Mouse (Mus musculus) stomach, embryonic 16.5 days (tissue): ENCODE measurements at regions not wholly inside any gene's neighbourhood (a gene's known extent, or its start where the extent isn't known, plus 50 kb on each side); places are given as distances from the start of the nearest gene placed in this dataset.

ENCODE experiments used
- ATAC-seq: fragments of 200-750 bp; cut with Nextera tagmentation; 2 replicates; pipeline ENCODE4 v1.8.0; 2017; ENCODE audit warnings: moderate number of reproducible peaks, moderate TSS enrichment; ENCODE audit not compliant: insufficient read depth, low FRiP score
- H3K27ac ChIP-seq: fragments of 300-500 bp; sonication (generic); 2 replicates; pipeline ENCODE4 v1.5.1; 2014; ENCODE audit warnings: low read length
- H3K27me3 ChIP-seq: fragments of 300-500 bp; sonication (generic); 2 replicates; pipeline ENCODE4 v1.6.1; 2014; ENCODE audit warnings: low read length, control low read depth, mixed read lengths; ENCODE audit not compliant: control insufficient read depth, insufficient read depth
- H3K36me3 ChIP-seq: fragments of 300-500 bp; sonication (generic); 2 replicates; pipeline ENCODE4 v1.6.1; 2014; ENCODE audit warnings: low read length; ENCODE audit not compliant: control insufficient read depth, insufficient read depth
- H3K4me1 ChIP-seq: fragments of 300-500 bp; sonication (generic); 2 replicates; pipeline ENCODE4 v1.6.1; 2014; ENCODE audit warnings: low read length, control low read depth, mixed read lengths; ENCODE audit not compliant: control insufficient read depth, insufficient read depth
- H3K4me2 ChIP-seq: fragments of 300-500 bp; sonication (generic); 2 replicates; pipeline ENCODE4 v1.6.1; 2014; ENCODE audit warnings: low read depth, low read length, mixed read lengths
- H3K4me3 ChIP-seq: fragments of 300-500 bp; sonication (generic); replicated peaks from 2 replicates; pipeline ENCODE4 v1.5.1; 2014; ENCODE audit warnings: mild to moderate bottlenecking, low read length
- H3K9ac ChIP-seq: fragments of 300-500 bp; sonication (generic); 2 replicates; pipeline ENCODE4 v1.6.1; 2014; ENCODE audit warnings: low read length
- H3K9me3 ChIP-seq: fragments of 300-500 bp; sonication (generic); replicated peaks from 2 replicates; pipeline ENCODE4 v1.6.1; 2016; ENCODE audit warnings: low read length, control low read depth; ENCODE audit not compliant: control insufficient read depth
- WGBS: fragments of 180-500 bp; shearing (Covaris S2); extraction: QIAGEN DNeasy Blood & Tissue Kit; methylation state at CpG from one replicate; pipeline ENCODE4 v1.1.7; 2014; 5-methylcytosine and 5-hydroxymethylcytosine counted together

DNA sequence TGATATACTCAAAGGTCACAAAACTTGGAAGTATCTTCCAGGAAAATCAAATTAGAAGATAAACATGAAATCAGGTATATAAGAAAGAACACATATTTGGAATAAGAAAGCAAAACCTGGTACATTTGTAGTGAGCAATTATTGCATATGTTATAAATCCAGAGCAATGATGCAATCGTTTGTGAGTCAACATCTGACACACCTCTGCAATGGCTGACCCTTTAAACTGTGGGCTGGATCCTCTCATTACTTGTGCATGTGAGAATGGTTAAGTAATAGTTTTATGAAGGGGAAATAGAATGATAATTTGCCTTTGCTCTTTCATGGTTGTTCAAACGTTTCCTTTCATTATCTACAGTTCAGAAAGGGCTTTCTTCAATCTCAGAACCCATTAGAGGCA lies 165.0 kb upstream of the Klf7 start:
- H3K36me3 ChIP-seq, result no peaks in the 10 kb centered on the region
- H3K4me2 ChIP-seq, result no peak overlapping the region
- no peak overlapping the region for H3K4me3 ChIP-seq
- H3K9ac ChIP-seq, result no peak overlapping the region
- no peaks in the 10 kb centered on the region for H3K27me3 ChIP-seq
- H3K9me3 ChIP-seq, result no peaks in the 10 kb centered on the region
- 66% methylated on average over 2 of the region's 2 CpGs for WGBS
- ATAC-seq, result no peak
- 0 out of 2 replicates have a peak, but pooled peaks cover 2% of the 10 kb centered on the region for H3K4me1 ChIP-seq
- H3K27ac ChIP-seq, result no peak overlapping the region

- 81% methylated on average over 8 of the region's 8 CpGs for WGBS
- Histone ChIP-seq H3K4me1 (no peaks in the 10 kb centered on the region), H3K27me3 (no peaks in the 10 kb centered on the region), H3K4me2 (no peak overlapping the region), H3K9ac (no peak overlapping the region), H3K4me3 (no peak overlapping the region), H3K9me3 (no peaks in the 10 kb centered on the region), H3K36me3 (no peaks in the 10 kb centered on the region), H3K27ac (no peak overlapping the region)
- ATAC-seq, result no peak
Observed at GRCm38 (mm10) chr1:64284656-64285055, 162.6 kb upstream of the Klf7 start.

DNA sequence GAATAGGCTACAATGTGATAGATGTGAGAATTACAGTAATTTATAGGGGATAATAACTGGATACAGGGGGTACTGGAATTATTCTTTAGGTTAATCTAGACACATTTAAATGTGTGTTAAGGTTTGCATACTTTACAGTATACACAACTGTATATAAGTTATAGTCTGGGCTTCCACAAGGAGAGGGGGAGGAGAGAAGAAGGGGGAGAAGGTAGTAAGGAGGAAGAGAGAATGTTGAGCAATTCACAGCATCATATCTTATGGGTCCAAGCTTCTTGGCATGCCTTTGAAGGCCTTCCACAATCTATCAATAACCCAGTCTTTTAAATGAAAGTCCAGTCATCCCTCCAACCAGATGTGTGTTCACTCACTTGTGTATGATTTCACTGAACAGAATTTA lies 153.8 kb upstream of the Klf7 start:
- H3K4me1 ChIP-seq, result no peaks in the 10 kb centered on the region
- H3K4me2 ChIP-seq, result no peak overlapping the region
- no peak for ATAC-seq
- H3K27me3 ChIP-seq, result no peaks in the 10 kb centered on the region
- H3K4me3 ChIP-seq, result no peak overlapping the region
- no peak overlapping the region for H3K27ac ChIP-seq
- no peaks in the 10 kb centered on the region for H3K9me3 ChIP-seq
- no peaks in the 10 kb centered on the region for H3K36me3 ChIP-seq
- H3K9ac ChIP-seq, result no peak overlapping the region

- ATAC-seq, result no peak
- Histone ChIP-seq H3K9me3 (no peaks in the 10 kb centered on the region), H3K27me3 (no peaks in the 10 kb centered on the region), H3K9ac (no peak overlapping the region), H3K4me3 (no peak overlapping the region), H3K36me3 (no peaks in the 10 kb centered on the region), H3K27ac (no peak overlapping the region), H3K4me2 (no peak overlapping the region), H3K4me1 (no peaks in the 10 kb centered on the region)
- WGBS, result 65% methylated on average over 3 of the region's 3 CpGs
Observed at GRCm38 (mm10) chr1:64275086-64275802, 153.2 kb upstream of the Klf7 start.

DNA sequence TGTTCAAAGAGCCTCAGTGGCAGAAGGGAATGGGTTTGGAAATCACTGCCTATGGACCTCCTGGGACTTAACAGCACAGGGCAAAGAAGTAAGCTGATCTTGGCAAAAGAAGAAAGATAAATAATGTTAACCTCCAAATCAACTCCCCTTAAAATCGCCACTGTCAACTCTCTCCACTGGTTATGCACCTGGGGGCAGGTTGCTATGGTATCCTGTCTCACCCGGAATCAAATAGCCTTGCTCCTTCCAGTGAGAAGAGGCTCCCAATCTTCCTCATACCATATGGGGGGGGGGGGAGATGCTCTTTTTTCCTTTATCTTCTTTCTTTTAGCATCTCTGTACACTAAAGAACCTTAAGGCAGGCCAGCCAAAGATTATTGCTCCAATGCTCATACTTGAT lies 135.2 kb upstream of the Klf7 start:
- no peak for ATAC-seq
- H3K4me3 ChIP-seq, result no peak overlapping the region
- H3K27ac ChIP-seq, result no peak overlapping the region
- no peak overlapping the region for H3K4me2 ChIP-seq
- no peak overlapping the region for H3K9ac ChIP-seq
- H3K9me3 ChIP-seq, result no peaks in the 10 kb centered on the region
- H3K36me3 ChIP-seq, result no peaks in the 10 kb centered on the region
- WGBS, result 37% methylated on average over 2 of the region's 2 CpGs
- H3K27me3 ChIP-seq, result no peaks in the 10 kb centered on the region
- H3K4me1 ChIP-seq, result no peaks in the 10 kb centered on the region

GRCm38 (mm10) chr1:64255554-64256295 lies 133.6 kb upstream of the Klf7 start:
- Histone ChIP-seq H3K4me3 (no peak overlapping the region), H3K27ac (no peak overlapping the region), H3K36me3 (no peaks in the 10 kb centered on the region), H3K4me1 (no peaks in the 10 kb centered on the region), H3K27me3 (no peaks in the 10 kb centered on the region), H3K9ac (no peak overlapping the region), H3K4me2 (no peak overlapping the region), H3K9me3 (no peaks in the 10 kb centered on the region)
- no peak for ATAC-seq
- WGBS, result 81% methylated on average over 14 of the region's 14 CpGs

- 83% methylated on average over 8 of the region's 8 CpGs for WGBS
- H3K4me2 ChIP-seq, result no peak overlapping the region
- no peak for ATAC-seq
- H3K27ac ChIP-seq, result no peak overlapping the region
- H3K4me3 ChIP-seq, result no peak overlapping the region
- no peak overlapping the region for H3K9ac ChIP-seq
- H3K27me3 ChIP-seq, result no peaks in the 10 kb centered on the region
- no peaks in the 10 kb centered on the region for H3K36me3 ChIP-seq
- no peaks in the 10 kb centered on the region for H3K4me1 ChIP-seq
- no peaks in the 10 kb centered on the region for H3K9me3 ChIP-seq
Observed at GRCm38 (mm10) chr1:64254673-64255072, 132.6 kb upstream of the Klf7 start.

- no peak overlapping the region for H3K4me2 ChIP-seq
- WGBS, result 69% methylated on average over 8 of the region's 8 CpGs
- H3K9ac ChIP-seq, result no peak overlapping the region
- no peaks in the 10 kb centered on the region for H3K9me3 ChIP-seq
- no peak for ATAC-seq
- H3K4me3 ChIP-seq, result no peak overlapping the region
- H3K36me3 ChIP-seq, result no peaks in the 10 kb centered on the region
- no peak overlapping the region for H3K27ac ChIP-seq
- H3K27me3 ChIP-seq, result no peaks in the 10 kb centered on the region
- no peaks in the 10 kb centered on the region for H3K4me1 ChIP-seq
Observed at GRCm38 (mm10) chr1:64253996-64254395, 131.9 kb upstream of the Klf7 start.

GRCm38 (mm10) chr1:64242401-64242800 lies 120.3 kb upstream of the Klf7 start:
- Histone ChIP-seq H3K4me3 (no peak overlapping the region), H3K27me3 (no peaks in the 10 kb centered on the region), H3K27ac (no peak overlapping the region), H3K9ac (no peak overlapping the region), H3K36me3 (no peaks in the 10 kb centered on the region), H3K4me2 (no peak overlapping the region), H3K9me3 (no peaks in the 10 kb centered on the region), H3K4me1 (no peaks in the 10 kb centered on the region)
- no peak for ATAC-seq
- WGBS, result 64% methylated on average over 2 of the region's 2 CpGs
